Mouse (Mus musculus) thymus, postnatal 14 days (tissue): ENCODE measurements around the gene Pgf.
A peak's percentile ranks its signal among the peaks of the same experiment; 100 is the strongest.

Experiments
- DNase-seq: peaks from one replicate; pipeline ENCODE4 v3.0.0; 2021

The Pgf gene

GRCm38 (mm10) chr12:85190290-85190689 lies 12.7 kb upstream of the Pgf start:
- DNase-seq, result no peak

- DNase-seq, result no peak
These were observed 8.8 kb upstream of the Pgf start for GRCm38 (mm10) chr12:85186361-85186760.

- no peak for DNase-seq
These were observed 8.2 kb upstream of the Pgf start for GRCm38 (mm10) chr12:85185810-85186209.

- no peak for DNase-seq
These were observed 6.5 kb upstream of the Pgf start for GRCm38 (mm10) chr12:85184118-85184517.

- no peak for DNase-seq
These were observed 5.3 kb upstream of the Pgf start for GRCm38 (mm10) chr12:85182898-85183297.

- DNase-seq, result no peak
These were observed 4.7 kb upstream of the Pgf start for GRCm38 (mm10) chr12:85182345-85182643.

- no peak for DNase-seq
These were observed 4.1 kb upstream of the Pgf start for GRCm38 (mm10) chr12:85181475-85182344.

- no peak for DNase-seq
These were observed 704 bp upstream of the Pgf start for GRCm38 (mm10) chr12:85178294-85178693.

GRCm38 (mm10) chr12:85176846-85177523 lies 605 bp downstream of the Pgf start:
- peak; percentile 69 for DNase-seq

- no peak for DNase-seq
These were observed 1.4 kb downstream of the Pgf start for GRCm38 (mm10) chr12:85175926-85176845.

- DNase-seq, result no peak
These were observed 2.4 kb downstream of the Pgf start for GRCm38 (mm10) chr12:85175087-85175675.

GRCm38 (mm10) chr12:85174016-85174415 lies 3.6 kb downstream of the Pgf start:
- no peak for DNase-seq

- DNase-seq, result no peak
These were observed 6.7 kb downstream of the Pgf start for GRCm38 (mm10) chr12:85170948-85171307.

- DNase-seq, result no peak
These were observed 7.2 kb downstream of the Pgf start for GRCm38 (mm10) chr12:85170284-85170947.

- no peak for DNase-seq
These were observed 7.7 kb downstream of the Pgf start for GRCm38 (mm10) chr12:85169877-85170276.

- DNase-seq, result peak; percentile 94
These were observed 8.3 kb downstream of the Pgf start for GRCm38 (mm10) chr12:85169117-85169858.

- DNase-seq, result no peak
These were observed 11.0 kb downstream of the Pgf start for GRCm38 (mm10) chr12:85166631-85167030.

GRCm38 (mm10) chr12:85164996-85165395 lies 12.6 kb downstream of the Pgf start:
- no peak for DNase-seq

- DNase-seq, result no peak
These were observed 18.0 kb downstream of the Pgf start for GRCm38 (mm10) chr12:85159592-85159991.

- DNase-seq, result no peak
These were observed 18.8 kb downstream of the Pgf start for GRCm38 (mm10) chr12:85158801-85159200.

GRCm38 (mm10) chr12:85157797-85158460 lies 19.7 kb downstream of the Pgf start:
- DNase-seq, result no peak
